Mouse (Mus musculus) telencephalon, adult 2 months (tissue): ENCODE results near the gene Tmcc1.
"Not testable (repeated sequence)": the region's sequence is repeated elsewhere in the genome, so short reads cannot be mapped to it uniquely, and the experiment has no call there.

Experiments used
- DNase-seq: peaks from one replicate; pipeline ENCODE4 v3.0.0-alpha.2; 2011; ENCODE audit warnings: low read depth, low spot score

Tmcc1 gene

GRCm38 (mm10) chr6:116193394-116194393 is at the start of gene Tmcc1:
Tmcc1 (minus strand) TSS chr6:116193486.
- DNase-seq: peak; percentile 87

GRCm38 (mm10) chr6:116240371-116240770 is 47.1 kb upstream of the Tmcc1 start:
- DNase-seq: no peak

GRCm38 (mm10) chr6:116238083-116238482 is 44.8 kb upstream of the Tmcc1 start:
- no peak for DNase-seq

- DNase-seq: no peak
Measured at GRCm38 (mm10) chr6:116235336-116235735, 42.0 kb upstream of the Tmcc1 start.

GRCm38 (mm10) chr6:116234821-116235220 is 41.5 kb upstream of the Tmcc1 start:
- DNase-seq: not testable (repeated sequence)

- peak; percentile 47 for DNase-seq
Measured at GRCm38 (mm10) chr6:116228785-116229525, 35.7 kb upstream of the Tmcc1 start.

GRCm38 (mm10) chr6:116227767-116228166 is 34.5 kb upstream of the Tmcc1 start:
- DNase-seq: no peak

GRCm38 (mm10) chr6:116207729-116208534 is 14.6 kb upstream of the Tmcc1 start, which contains the start of gene Washc2:
Washc2 (plus strand) TSS chr6:116208038.
- peak; percentile 93 for DNase-seq

- DNase-seq: no peak
Measured at GRCm38 (mm10) chr6:116199682-116200081, 6.4 kb upstream of the Tmcc1 start.

- DNase-seq: no peak
Measured at GRCm38 (mm10) chr6:116198173-116198572, 4.9 kb upstream of the Tmcc1 start.

GRCm38 (mm10) chr6:116195811-116196210 is 2.5 kb upstream of the Tmcc1 start:
- DNase-seq: no peak

GRCm38 (mm10) chr6:116192809-116193311 is 426 bp downstream of the Tmcc1 start:
- no peak for DNase-seq

GRCm38 (mm10) chr6:116189417-116189816 is 3.9 kb downstream of the Tmcc1 start:
- no peak for DNase-seq

- DNase-seq: no peak
Measured at GRCm38 (mm10) chr6:116186485-116186884, 6.8 kb downstream of the Tmcc1 start.

- DNase-seq: no peak
Measured at GRCm38 (mm10) chr6:116183509-116183908, 9.8 kb downstream of the Tmcc1 start.

GRCm38 (mm10) chr6:116180731-116181130 is 12.6 kb downstream of the Tmcc1 start:
- DNase-seq: no peak

GRCm38 (mm10) chr6:116178376-116178775 is 14.9 kb downstream of the Tmcc1 start:
- DNase-seq: no peak

- DNase-seq: not testable (repeated sequence)
Measured at GRCm38 (mm10) chr6:116173511-116174099, 19.7 kb downstream of the Tmcc1 start.

GRCm38 (mm10) chr6:116166383-116166782 is 26.9 kb downstream of the Tmcc1 start:
- no peak for DNase-seq

GRCm38 (mm10) chr6:116154854-116155624 is 38.2 kb downstream of the Tmcc1 start:
- no peak for DNase-seq
